Mouse (Mus musculus): ENCODE measurements at regions not wholly inside any gene's neighbourhood (a gene's known extent, or its start where the extent isn't known, plus 50 kb on each side); places are given as distances from the start of the nearest gene placed in this dataset.
A peak's percentile ranks its signal among the peaks of the same experiment; 100 is the strongest.

DNA sequence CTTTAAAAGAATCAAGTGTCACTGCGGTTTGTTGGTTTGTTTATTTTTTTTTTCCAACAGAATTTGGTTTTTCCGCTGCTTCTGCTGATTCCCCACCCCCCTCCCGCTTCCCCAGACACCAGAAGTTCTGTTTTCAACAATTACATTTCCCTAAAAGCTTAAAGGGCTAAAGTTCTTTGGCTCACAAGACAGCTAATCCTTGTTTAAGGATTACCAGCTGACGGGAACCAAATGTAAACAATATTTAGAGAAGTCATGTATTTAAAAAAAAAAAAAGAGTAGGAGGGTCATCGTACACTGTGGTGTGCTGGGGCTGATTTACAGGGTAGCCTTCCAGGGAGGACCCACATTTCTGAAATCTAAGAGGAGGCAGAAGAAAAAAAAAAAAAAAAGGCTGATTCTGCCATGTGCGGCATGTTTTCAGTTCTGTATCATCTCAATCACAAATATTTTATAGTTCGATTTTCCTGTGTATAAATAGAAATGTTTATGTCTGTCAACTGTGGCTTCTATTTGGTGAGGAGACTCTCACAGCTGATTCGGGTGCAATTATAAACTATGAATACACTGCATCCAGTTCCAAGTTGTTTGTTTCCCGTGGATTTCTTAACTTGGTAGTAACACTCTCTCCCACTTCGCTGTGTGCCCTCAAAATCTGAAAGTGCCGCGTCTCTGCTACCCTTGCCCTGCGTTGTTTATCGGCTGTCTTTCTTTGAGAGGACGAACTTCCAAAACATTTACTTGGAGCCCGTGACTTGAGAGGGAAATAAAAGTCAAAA, 456.3 kb upstream of the Jarid2 start:
- no peak for ATAC-seq (ENCODE audit: insufficient number of reproducible peaks, low FRiP score, low TSS enrichment)

DNA sequence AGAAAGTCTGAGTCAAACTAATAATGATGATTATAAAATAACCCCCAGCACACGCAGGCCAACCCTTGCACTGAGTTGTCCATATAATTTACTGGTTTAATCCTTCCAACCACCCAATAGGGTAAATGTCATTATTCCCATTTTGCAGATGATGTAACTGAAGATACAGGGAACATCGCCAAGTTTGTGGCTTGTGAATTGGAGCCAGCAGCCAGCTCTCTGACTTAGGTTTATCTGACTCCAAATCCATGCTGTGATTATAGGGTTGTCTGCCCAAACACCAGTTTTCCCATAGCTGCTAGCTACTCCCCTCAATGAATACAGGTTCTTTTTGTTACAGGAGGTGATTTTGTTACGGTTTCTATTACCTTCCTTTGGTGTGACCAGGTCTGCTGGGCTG, 451.3 kb upstream of the Jarid2 start:
- no peak for ATAC-seq (ENCODE audit: insufficient number of reproducible peaks, low FRiP score, low TSS enrichment)

DNA sequence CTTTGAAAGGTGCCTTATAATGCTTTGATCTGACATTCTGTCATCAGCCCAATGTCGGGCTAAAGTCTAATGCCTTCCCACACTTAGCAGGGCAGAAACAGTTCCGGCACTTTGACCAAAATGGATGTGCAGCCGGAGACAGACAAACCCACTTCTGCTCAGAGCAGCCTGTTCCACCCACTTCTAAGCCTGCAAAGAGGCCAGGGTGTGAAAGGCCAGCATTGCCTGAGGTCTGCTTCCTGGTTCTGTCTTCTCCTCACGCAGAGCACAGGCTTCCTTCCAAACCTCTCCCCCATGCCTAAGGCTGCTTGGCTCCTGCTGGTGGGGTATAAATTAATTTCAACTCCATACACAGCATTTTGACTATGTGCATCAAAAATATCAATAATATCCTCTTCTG, 450.2 kb upstream of the Jarid2 start:
- ATAC-seq (ENCODE audit: insufficient number of reproducible peaks, low FRiP score, low TSS enrichment): peak; percentile 31; the same call in 1 of the 2 replicates

DNA sequence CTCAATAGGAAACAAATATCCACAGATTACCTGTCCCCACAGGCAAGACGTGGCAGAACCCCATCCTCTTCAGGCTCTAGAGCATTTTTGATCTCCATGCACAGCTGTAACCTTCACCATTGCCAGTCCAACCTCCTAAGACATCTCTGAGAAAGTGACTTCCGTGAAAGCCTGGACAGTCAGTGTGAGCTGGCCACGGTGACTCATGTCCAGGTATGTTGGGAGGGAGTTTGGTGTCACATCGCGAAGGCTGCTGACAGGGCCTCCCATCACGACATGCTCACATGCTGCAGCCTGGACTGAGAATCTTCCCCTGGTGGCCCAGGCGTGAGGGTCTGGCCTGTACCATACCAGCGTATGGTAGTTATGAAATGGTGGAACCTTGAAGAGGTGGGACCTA, 449.0 kb upstream of the Jarid2 start:
- ATAC-seq (ENCODE audit: insufficient number of reproducible peaks, low FRiP score, low TSS enrichment): no peak

DNA sequence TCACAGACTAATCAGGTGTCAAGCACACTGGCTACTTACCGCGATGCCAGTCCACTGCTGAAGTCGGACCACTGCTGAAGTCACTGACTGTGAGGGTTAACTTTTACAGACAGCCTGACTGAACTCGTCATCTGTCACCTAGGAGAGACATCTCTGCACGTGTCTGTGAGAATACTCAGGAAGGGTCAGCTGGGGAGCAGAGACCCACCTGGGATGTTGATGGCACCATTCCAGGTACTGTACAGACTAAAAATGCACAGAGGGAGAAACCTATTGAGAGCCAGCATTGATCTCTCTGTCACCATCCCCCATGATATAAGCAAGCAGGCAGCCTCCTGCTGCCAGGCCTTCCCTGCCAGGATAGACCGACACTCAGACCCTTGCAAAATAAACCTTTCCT, 447.5 kb upstream of the Jarid2 start:
- no peak for ATAC-seq (ENCODE audit: insufficient number of reproducible peaks, low FRiP score, low TSS enrichment)

DNA sequence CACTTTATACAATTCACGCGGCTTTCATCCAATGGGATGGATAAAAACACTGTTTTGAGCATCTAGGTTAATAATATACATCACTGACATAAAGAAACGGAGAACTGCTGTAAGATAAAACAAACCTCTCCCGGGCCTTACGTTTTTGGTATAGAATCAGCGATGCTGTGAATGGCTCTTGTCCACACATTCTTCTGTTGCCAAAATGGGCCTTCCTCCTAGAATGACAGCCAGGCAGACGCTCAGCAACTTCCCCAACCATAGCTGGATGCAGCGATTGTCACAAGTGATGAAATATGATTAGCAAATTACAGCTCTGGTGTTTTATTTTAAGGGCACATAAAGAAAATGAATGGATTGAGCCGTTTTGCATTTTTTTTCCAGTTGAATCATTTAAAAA, 447.0 kb upstream of the Jarid2 start:
- no peak for ATAC-seq (ENCODE audit: insufficient number of reproducible peaks, low FRiP score, low TSS enrichment)

DNA sequence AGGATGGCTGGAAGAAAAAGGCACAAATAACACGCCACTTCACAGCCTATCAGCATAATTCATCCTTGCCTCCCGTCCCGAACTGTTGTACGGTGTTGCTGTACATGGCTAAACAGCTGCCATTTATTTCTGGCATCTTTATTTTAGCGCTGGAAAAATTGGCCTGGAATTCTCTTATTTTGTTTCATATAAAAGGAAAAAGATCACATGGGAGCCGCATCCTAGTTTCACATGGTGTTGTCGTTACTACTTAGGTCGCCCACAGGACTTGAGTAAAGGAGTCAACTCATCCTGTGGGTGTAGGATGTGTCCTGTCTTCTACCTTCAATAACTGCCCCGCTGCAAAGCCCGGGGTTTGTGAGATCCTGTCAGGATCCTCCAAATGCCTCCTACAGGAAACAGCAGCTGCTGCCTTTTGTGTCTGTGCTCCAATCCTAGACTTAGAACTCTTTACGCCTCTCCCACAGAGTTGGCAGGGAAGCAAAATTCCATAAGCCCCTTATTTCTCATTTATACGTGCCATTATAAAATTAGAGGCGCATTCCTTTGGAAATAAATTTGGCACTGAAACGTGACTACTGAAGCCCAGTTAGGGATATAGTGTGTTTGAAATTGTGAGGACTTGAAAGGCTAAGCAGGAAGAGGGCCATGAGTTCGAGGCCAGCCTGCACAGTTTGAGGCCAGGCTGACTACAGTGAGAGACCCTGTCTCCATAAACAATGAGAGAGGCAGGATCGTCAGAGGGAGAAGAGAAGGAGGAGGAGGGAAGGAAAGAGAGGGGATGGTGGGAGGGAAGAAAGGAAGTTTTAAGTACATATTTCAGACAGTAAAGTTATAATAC, 446.3 kb upstream of the Jarid2 start:
- no peak for ATAC-seq (ENCODE audit: insufficient number of reproducible peaks, low FRiP score, low TSS enrichment)

DNA sequence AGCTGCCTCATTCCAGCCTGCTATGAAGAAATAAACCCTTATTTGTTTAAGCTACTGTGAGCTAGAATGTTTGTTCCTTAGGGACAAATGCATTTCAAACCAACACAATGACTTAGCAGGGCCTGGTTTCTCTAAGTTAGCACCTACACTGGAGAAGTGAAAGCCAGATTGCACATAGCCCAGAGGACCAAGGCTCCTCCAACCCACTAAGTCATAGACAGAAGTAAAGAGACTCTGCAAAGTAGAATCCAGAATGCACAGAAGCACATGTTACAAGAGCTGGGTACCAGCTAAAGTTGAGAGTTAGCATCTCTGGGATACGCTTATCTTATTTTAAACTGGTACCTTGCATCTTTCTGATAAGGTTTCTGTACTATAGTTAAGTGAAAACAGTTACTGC, 443.4 kb upstream of the Jarid2 start:
- ATAC-seq (ENCODE audit: insufficient number of reproducible peaks, low FRiP score, low TSS enrichment): no peak

DNA sequence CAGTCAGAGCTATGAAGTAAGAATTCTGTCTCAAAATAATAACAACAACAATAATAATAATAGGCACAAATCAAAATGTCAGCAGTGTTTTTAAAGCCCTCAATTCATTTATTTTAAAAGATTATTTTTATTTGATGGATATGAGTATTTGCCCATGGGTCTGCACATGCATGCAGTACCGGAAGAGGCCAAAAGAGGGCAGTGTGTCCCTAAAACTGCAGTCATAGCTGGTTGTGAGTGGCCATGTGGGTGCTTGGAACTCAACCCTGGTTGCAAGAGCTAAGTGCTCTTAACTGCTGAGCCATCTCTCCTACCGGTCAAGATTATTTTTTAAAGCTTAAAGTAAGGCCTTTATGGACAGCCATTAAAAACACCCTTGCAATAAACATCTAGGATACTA, 439.1 kb upstream of the Jarid2 start:
- ATAC-seq (ENCODE audit: insufficient number of reproducible peaks, low FRiP score, low TSS enrichment): no peak

DNA sequence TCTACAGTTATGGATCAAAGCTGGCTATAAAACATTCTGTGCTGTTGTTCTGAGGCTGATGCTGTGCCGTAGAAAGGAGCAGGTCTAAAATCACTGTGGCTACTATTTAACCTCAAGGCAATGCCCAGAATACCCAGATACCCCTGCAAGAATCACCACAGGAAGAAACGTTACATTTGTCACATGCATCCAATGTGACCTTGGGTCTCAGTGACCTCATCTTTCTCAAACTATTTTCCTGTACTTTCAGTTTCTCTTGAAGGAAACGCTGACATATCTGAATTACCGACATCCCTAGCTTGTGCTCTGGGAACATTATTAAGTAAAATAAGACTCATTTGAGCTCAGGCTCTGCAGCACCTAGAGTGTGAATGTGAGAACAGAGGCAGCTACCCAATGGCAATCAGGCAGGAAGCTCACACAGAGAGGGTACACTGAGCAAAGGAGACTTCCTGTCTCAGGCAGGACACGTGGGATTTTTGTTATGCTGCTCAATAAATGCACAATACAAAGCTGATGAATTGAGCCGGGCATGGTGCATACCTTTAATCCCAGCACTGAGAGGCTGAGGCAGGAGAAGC, 436.7 kb upstream of the Jarid2 start:
- no peak for ATAC-seq (ENCODE audit: insufficient number of reproducible peaks, low FRiP score, low TSS enrichment)

DNA sequence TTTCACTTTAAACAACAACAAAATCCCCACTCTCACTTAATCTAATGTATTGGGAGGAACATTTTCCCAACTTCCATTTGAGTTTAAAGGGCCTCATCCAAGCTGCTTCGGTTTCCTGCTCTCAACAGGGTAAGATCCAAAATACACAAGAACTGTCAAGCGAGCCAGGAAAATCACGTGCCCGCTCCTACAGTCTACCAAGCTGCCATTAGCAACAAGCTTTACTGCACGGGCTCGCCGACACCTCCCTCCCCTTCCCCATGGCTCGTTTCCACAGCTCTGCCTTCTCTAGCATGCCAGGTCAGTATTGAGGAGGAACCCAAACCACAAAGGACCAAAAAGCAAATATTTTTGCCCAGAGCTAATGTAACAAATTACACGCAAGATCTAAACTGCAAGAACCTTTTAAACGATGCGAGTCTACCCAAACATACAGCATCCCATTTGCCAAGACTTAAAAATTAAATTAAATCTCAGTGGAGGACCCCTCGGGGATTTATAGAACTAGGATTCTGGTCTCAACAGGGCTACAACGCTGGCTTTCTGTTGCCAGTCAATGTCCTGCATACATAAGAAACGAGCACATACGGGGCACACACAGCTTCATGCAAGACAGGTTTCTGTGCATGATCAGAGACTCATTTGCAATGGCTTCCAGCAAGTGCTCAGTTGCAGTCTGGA, 435.4 kb upstream of the Jarid2 start:
- peak; percentile 81 for ATAC-seq (ENCODE audit: insufficient number of reproducible peaks, low FRiP score, low TSS enrichment)

DNA sequence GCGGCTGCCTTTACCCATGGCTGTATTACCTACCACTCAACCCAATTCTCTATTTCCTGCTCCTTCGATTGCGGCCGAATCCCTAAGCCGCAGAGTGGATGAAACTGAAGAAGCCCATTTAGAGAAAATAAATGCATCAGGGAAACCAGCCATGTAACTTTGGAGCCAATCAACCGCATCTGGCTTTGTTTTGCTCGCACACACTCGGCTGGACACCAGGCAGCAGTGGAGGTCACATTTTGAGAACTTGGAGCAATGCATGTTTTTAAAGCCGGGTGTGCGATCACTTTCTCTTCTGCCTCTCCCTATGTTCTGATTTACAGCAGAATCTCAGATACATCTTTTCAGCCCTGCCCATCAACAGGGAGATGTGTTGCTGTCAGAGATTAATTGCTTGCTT, 433.7 kb upstream of the Jarid2 start:
- ATAC-seq (ENCODE audit: insufficient number of reproducible peaks, low FRiP score, low TSS enrichment): no peak

DNA sequence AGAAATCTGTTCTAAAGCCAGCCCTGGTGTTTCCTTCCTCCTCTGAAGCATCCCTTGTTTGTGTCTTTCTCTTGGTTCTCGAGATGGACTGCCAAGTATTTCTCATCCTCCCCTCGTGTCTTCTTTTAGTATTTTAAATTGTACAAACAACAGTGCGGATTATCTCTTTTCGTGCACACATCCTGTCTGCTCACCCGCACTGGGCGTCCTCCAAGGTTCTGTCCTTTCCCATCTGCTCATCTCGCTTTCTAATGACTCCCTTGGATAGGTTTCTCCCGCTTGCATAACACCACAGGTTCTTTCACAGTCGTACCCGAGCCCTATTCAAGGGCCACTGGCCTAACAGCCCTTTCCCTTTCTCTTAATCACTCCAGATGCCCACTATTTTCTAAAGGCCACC, 428.7 kb upstream of the Jarid2 start:
- peak; percentile 90 for ATAC-seq (ENCODE audit: insufficient number of reproducible peaks, low FRiP score, low TSS enrichment)

DNA sequence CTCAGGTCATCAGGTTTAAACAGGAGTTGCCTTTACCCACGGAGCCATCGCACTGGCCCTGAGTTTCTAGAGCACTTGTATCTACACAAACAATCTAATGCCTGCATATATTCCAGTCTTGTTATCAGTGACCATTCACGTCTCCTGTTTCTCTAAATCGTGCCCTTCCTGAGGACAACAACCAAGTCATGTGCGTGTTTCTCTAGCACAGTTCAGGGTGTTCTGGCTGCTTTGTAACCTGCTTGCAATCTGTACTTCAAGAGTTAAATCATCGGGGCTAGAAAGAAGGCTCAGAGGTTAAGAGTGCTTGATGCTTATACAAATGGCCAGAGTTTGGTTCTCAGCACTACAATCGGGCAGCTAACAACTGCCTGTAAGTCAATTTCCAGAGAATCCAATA, 428.1 kb upstream of the Jarid2 start:
- ATAC-seq (ENCODE audit: insufficient number of reproducible peaks, low FRiP score, low TSS enrichment): no peak

DNA sequence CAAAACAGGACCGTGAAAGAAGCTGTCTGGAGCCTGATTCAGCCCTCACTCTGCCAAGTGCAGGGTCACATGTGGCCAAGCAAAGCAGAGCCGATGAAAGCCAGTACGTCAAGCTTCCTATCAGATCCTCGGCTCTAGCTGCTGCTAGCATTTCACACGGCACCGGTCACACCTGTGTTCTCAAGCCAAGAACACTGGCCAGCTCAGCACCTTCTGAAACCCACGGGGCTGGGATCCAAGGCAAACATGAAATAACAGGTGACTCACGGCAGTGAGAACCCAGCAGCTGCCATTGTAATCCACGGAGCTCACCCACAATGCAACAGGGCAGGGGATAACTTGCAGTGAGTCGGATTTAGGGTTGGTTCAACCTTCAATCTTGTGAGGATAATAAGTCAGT, 427.3 kb upstream of the Jarid2 start:
- no peak for ATAC-seq (ENCODE audit: insufficient number of reproducible peaks, low FRiP score, low TSS enrichment)

DNA sequence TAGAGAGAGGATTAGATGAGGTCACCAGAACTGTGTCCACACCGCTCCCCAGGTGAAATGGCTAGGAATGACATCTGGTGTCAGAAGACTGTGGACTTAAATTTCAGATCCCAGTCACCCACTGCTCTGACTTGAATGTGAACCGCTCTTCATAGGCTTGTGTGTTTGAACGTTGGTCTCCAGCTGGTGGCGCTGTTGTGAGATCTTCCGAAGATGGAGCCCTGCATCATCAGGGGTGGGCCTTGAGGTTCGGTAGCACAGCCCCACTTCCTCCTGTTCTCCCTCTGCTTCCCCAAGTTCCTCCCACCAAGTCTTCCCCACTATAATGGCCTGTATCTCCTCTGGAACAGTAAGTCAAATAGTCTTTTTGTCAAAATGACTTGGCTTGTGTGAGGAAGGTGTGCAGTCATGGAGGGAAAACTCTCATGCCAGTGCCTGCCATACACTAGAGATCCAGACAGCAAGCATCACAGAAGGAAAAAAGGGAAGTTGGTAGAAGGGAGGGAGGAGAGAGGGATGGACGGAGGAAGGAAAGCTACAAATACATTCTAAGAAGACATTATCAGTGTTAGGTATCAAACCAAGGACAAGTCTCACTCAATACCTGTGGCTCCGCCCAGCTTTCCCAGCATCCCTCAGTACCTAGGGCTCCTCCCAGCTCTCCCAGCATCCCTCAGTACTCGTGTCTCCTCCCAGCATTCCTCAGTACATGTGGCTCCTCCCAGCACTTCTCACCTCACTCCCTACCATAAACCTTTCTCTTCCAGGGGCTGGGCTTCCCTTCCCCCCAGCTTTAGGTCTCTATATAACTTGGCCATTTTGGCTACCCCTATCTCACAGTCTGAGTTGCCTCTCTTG, 423.9 kb upstream of the Jarid2 start:
- no peak for ATAC-seq (ENCODE audit: insufficient number of reproducible peaks, low FRiP score, low TSS enrichment)

DNA sequence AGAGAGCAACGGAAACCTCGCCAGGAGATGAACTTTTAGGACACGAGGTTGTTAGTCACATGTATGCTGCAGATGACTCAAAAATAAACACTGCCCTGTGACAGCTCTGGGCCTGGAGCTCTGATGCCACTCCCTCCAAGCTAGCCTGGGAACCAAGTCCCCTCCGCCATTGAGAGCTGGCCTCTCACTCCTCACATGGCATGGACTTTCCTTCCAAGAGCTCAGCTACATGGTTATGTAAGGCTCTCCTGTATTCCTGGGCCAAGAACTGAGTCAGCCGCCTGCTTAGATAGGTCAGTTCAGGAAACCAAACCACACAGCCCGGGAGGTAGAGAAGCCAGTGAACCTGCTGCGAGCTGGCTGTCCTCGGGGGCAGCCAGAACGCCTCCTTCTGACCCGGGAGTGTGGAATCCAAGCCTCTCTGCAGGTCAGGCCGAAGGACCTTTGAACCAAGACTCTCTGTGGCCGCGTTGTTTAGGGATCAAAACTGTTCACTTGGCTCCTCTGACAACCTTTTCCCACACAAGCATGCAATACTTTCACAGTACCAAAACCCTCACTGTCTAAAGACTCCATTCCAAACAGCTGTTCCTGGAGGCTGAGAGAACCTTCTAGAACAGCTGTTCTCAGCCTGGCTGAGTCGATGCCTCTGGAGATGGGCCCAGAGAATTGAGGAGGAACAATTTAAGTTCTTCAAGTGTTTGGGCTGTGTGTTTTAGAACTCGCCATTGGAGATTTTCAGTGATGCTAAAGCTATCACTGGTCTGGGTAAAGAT, 422.8 kb upstream of the Jarid2 start:
- peak; percentile 86 for ATAC-seq (ENCODE audit: insufficient number of reproducible peaks, low FRiP score, low TSS enrichment)

DNA sequence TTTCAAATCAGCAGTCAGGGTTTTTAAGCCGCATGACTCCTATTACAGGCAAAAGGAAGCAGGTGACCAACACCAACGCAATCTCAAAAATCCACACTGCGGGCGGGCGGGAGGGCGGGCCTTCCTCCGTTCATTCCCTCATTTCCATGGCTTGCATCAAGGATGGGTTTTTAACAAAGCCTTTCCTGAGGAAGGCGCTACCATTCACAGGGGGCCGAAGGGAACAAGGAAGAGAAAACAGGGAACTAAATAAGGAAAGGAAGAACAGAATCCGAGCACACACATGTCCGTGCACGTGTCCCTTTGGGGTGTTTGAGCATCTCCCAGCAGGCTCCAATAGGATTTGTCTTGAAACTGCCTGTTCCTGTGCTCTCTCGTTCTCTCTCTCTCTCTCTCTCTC, 421.0 kb upstream of the Jarid2 start:
- no peak for ATAC-seq (ENCODE audit: insufficient number of reproducible peaks, low FRiP score, low TSS enrichment)

DNA sequence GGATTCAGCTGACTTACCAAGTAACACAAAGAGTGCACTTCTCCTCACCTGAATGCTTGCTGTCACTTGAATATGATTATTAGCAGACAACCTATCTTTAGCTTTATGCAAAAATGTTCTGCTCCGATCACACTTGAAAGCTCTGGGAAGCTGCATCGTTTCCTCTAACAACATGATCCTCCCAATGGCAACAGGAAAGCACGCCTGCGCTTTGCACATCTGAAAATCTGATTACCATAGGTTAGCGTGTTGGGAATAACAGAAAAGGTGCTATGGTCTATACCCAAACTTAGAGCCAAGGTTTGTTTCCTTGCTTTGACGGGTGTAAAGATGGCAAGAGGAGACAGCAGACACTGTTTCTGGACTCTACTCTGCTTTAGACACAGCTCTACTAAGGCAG, 417.0 kb upstream of the Jarid2 start:
- no peak for ATAC-seq (ENCODE audit: insufficient number of reproducible peaks, low FRiP score, low TSS enrichment)
